ENCODE assay signal across 25 mouse cellular contexts in the genomic region with DNA sequence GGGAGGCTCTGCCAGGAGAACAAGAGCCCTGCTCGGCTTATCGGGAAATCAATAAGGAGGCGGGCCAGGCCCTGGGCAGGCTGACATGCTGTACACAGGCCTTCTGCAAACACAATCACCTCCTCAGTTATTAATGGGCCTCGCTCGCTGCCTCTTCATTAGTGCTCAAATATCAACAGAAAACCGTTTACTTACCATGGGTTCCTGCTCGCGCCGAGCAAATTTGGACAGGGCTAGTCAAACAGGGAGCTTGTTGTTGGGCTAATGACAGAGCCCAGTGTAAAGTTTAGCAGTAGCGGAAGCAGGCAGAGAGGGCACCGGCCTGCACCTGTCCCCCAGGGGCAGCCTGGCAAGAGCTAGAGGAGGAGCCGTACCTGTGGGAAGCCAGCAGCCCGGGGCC.
DNase-seq lines count a peak whose midpoint lies in the region; ATAC-seq and TF ChIP-seq lines count a peak whose summit lies in the region.
"Had no signal": no experiment of that assay in that cellular context is flagged by ENCODE, and none has a peak within 500 bp of the region (broad histone marks: within the 10 kb centered on the region; RNA-seq: fewer than 3 reads in every experiment).

No protein-coding gene starts in this region.

- H3K9ac ChIP-seq in lung, embryonic 14.5 days: no peak overlapping the region
- H3K9ac ChIP-seq in intestine, embryonic 16.5 days (ENCODE audit: low read depth, low read length): no peak overlapping the region
- H3K9ac ChIP-seq in liver, postnatal 0 days (replicated peaks): no peak overlapping the region
- H3K9ac ChIP-seq: embryonic facial prominence, embryonic 12.5 days; heart, embryonic 12.5 days; limb, embryonic 13.5 days; liver, embryonic 15.5 days; midbrain, embryonic 13.5 days had no signal

- H3K9me3 ChIP-seq in lung, embryonic 14.5 days (ENCODE audit: low read depth, low read length): no peaks in the 10 kb centered on the region
- peaks cover 3% of the 10 kb centered on the region; the same call in 1 of the 2 replicates for H3K9me3 ChIP-seq in intestine, embryonic 16.5 days (ENCODE audit: control insufficient read depth, low read length)
- peaks cover 5% of the 10 kb centered on the region for H3K9me3 ChIP-seq in liver, postnatal 0 days (ENCODE audit: low read length)
- H3K9me3 ChIP-seq: liver, embryonic 15.5 days; midbrain, embryonic 13.5 days had no signal

- peak; percentile 65; the same call in 1 of the 2 replicates for ATAC-seq in lung, embryonic 14.5 days (ENCODE audit: insufficient read depth)
- peak; percentile 72 for ATAC-seq in intestine, embryonic 16.5 days
- peak; percentile 59 for ATAC-seq in liver, postnatal 0 days
- ATAC-seq: CD4-positive, CD25-positive, alpha-beta regulatory T cell, adult 4 months; forebrain, embryonic 14.5 days; midbrain, embryonic 13.5 days had no signal

- DNase-seq in lung, embryonic 14.5 days: peak; percentile 17
- no peak for DNase-seq in lung, postnatal 4 days
- peak; percentile 54 for DNase-seq in liver, postnatal 0 days
- no peak for DNase-seq in c-Kit-positive CD71-positive TER-119-positive erythroid progenitor cells, embryonic 14.5 days (ENCODE audit: low spot score)
- no peak for DNase-seq in right cerebral cortex, adult 2 months (ENCODE audit: low spot score in 2 of 2)
- no peak for DNase-seq in embryo, embryonic 11 days
- DNase-seq: adrenal gland, postnatal 36 days; cerebellum, adult 9-10 months; cerebellum, postnatal 36 days; gastrocnemius, adult 2 months; heart, adult 2 months; kidney, adult 2 months; kidney, postnatal 4 days; lung, postnatal 36 days; right cerebral cortex, postnatal 14 days; thymus, postnatal 14 days had no signal

- H3K27ac ChIP-seq in lung, embryonic 14.5 days (ENCODE audit: low read depth): no peak overlapping the region
- H3K27ac ChIP-seq in intestine, embryonic 16.5 days (ENCODE audit: low read length): no peak overlapping the region
- H3K27ac ChIP-seq in liver, postnatal 0 days (ENCODE audit: low read depth): no peak overlapping the region
- H3K27ac ChIP-seq: embryonic facial prominence, embryonic 12.5 days; gastrocnemius, adult 2 months; heart, adult 2 months; limb, embryonic 13.5 days; liver, embryonic 15.5 days; midbrain, embryonic 13.5 days had no signal

- H3K27me3 ChIP-seq in lung, embryonic 14.5 days (ENCODE audit: insufficient read depth, low read length): no peaks in the 10 kb centered on the region
- H3K27me3 ChIP-seq in intestine, embryonic 16.5 days (replicated peaks; ENCODE audit: control insufficient read depth, insufficient read depth, low read length): no peaks in the 10 kb centered on the region
- H3K27me3 ChIP-seq in liver, postnatal 0 days (ENCODE audit: insufficient read depth, low read length): 0 out of 2 replicates have a peak, but pooled peaks cover 4% of the 10 kb centered on the region
- H3K27me3 ChIP-seq: embryonic facial prominence, embryonic 12.5 days; liver, embryonic 15.5 days; megakaryocyte, embryonic 14.5 days; midbrain, embryonic 13.5 days had no signal

- WGBS in lung, embryonic 14.5 days: 48% methylated on average over 13 of the region's 13 CpGs
- WGBS in intestine, embryonic 16.5 days: 39% methylated on average over 13 of the region's 13 CpGs
- 61% methylated on average over 13 of the region's 13 CpGs for WGBS in liver, postnatal 0 days (ENCODE audit: insufficient replicate concordance)

- H3K36me3 ChIP-seq in lung, embryonic 14.5 days (ENCODE audit: insufficient read depth): no peaks in the 10 kb centered on the region
- H3K36me3 ChIP-seq in intestine, embryonic 16.5 days (ENCODE audit: control insufficient read depth, insufficient read depth, low read length): no peaks in the 10 kb centered on the region
- H3K36me3 ChIP-seq in liver, postnatal 0 days (replicated peaks; ENCODE audit: insufficient read depth, low read length): no peaks in the 10 kb centered on the region
- H3K36me3 ChIP-seq: embryonic facial prominence, embryonic 12.5 days; heart, embryonic 12.5 days; limb, embryonic 13.5 days; liver, embryonic 15.5 days; midbrain, embryonic 13.5 days had no signal

- TF ChIP-seq CTCF in lung, embryonic 14.5 days (IDR thresholded peaks at IDR 0.05; ENCODE audit: low read depth): no peak
- no peak for TF ChIP-seq CTCF in liver, postnatal 0 days (IDR thresholded peaks at IDR 0.05; ENCODE audit: low read depth)

- no peak overlapping the region for H3K4me2 ChIP-seq in lung, embryonic 14.5 days
- H3K4me2 ChIP-seq in intestine, embryonic 16.5 days (ENCODE audit: low read depth, low read length): no peak overlapping the region
- H3K4me2 ChIP-seq in liver, postnatal 0 days (ENCODE audit: low read depth, low read length): peak overlapping the region; percentile 14; the same call in 1 of the 2 replicates
- H3K4me2 ChIP-seq: embryonic facial prominence, embryonic 12.5 days; heart, embryonic 12.5 days; limb, embryonic 13.5 days; liver, embryonic 15.5 days; midbrain, embryonic 13.5 days had no signal

- H3K4me3 ChIP-seq in lung, embryonic 14.5 days (ENCODE audit: low read depth, low read length): no peak overlapping the region
- H3K4me3 ChIP-seq in intestine, embryonic 16.5 days (ENCODE audit: low read length): no peak overlapping the region
- H3K4me3 ChIP-seq in liver, postnatal 0 days (ENCODE audit: low read depth, low read length): no peak overlapping the region
- H3K4me3 ChIP-seq: embryonic facial prominence, embryonic 12.5 days; gastrocnemius, adult 2 months; heart, adult 2 months; heart, embryonic 12.5 days; limb, embryonic 13.5 days; liver, embryonic 15.5 days; megakaryocyte, embryonic 14.5 days; midbrain, embryonic 13.5 days had no signal

- no peak for TF ChIP-seq EP300 in liver, postnatal 0 days (IDR thresholded peaks at IDR 0.05; ENCODE audit: low read depth)

- no peaks in the 10 kb centered on the region for H3K4me1 ChIP-seq in lung, embryonic 14.5 days (ENCODE audit: insufficient read depth)
- H3K4me1 ChIP-seq in intestine, embryonic 16.5 days (ENCODE audit: control insufficient read depth, insufficient read depth, low read length): no peaks in the 10 kb centered on the region
- H3K4me1 ChIP-seq in liver, postnatal 0 days (ENCODE audit: insufficient read depth): no peaks in the 10 kb centered on the region
- H3K4me1 ChIP-seq: embryonic facial prominence, embryonic 12.5 days; heart, embryonic 12.5 days; limb, embryonic 13.5 days; liver, embryonic 15.5 days; megakaryocyte, embryonic 14.5 days; midbrain, embryonic 13.5 days had no signal

Comparison
In these comparisons a context has a peak if more than half of its experiments do, and no peak if none do; other contexts are left out.
1. DNase-seq: peak in lung, embryonic 14.5 days (single experiment) and liver, postnatal 0 days (single experiment); none in lung, postnatal 4 days (0 of 2), c-Kit-positive CD71-positive TER-119-positive erythroid progenitor cells, embryonic 14.5 days (single experiment), right cerebral cortex, adult 2 months (0 of 2) and embryo, embryonic 11 days (single experiment).
2. Peak in every context shown above with its lines, with median percentiles within 50 percentile points of each other: ATAC-seq.